ENCODE assay signal across 8 mouse cellular contexts in the genomic region with DNA sequence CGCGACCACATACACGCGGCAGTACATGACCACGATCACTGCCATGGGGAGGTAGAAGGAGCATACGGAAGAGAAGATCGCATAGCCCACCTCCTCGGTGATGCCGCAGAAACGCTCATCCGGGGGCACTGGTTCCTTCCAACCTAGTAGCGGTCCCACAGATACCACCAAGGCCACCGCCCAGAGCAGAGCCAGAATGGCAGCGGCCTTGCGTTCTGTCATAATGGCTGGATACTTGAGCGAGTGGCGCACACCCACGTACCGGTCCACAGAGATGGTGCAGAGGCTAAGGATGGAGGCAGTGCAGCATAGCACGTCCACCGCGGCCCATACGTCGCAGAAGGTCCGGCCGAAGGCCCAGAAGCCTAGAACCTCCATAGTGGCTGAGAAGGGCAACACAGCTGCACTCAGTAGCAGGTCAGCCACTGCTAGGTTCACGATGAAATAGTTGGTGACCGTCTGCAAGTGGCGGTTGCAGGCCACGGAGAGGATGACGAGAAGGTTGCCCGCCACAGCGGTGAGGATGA. TPM values are rescaled to one million over a fixed set of nuclear protein-coding genes. Genes with fewer than 3 reads are reported as not detected.
DNase-seq lines count a peak whose midpoint lies in the region; ATAC-seq lines count a peak whose summit lies in the region.

No protein-coding gene starts in this region.

- ATAC-seq in kidney, embryonic 15.5 days (replicated peaks; ENCODE audit: low FRiP score) = no peak
- ATAC-seq in hindbrain, embryonic 12.5 days (ENCODE audit: low FRiP score) = 0 out of 2 replicates have a peak, but pooled peaks have one; percentile 32
- no peak; the same call in 1 of the 2 replicates for ATAC-seq in midbrain, embryonic 15.5 days (replicated peaks)

- peaks cover 25% of the 10 kb centered on the region for H3K4me1 ChIP-seq in kidney, embryonic 15.5 days
- H3K4me1 ChIP-seq in embryonic facial prominence, embryonic 10.5 days = peaks cover 21% of the 10 kb centered on the region
- peaks cover 19% of the 10 kb centered on the region for H3K4me1 ChIP-seq in hindbrain, embryonic 12.5 days
- H3K4me1 ChIP-seq in midbrain, embryonic 15.5 days = peaks cover 16% of the 10 kb centered on the region; the same call in 1 of the 2 replicates

- peak overlapping the region; percentile 27; the same call in 1 of the 2 replicates for H3K9ac ChIP-seq in kidney, embryonic 15.5 days
- peak overlapping the region; percentile 55; the same call in 1 of the 2 replicates for H3K9ac ChIP-seq in hindbrain, embryonic 12.5 days
- H3K9ac ChIP-seq in midbrain, embryonic 15.5 days = no peak overlapping the region

- H3K36me3 ChIP-seq in kidney, embryonic 15.5 days = no peaks in the 10 kb centered on the region
- H3K36me3 ChIP-seq in embryonic facial prominence, embryonic 10.5 days (replicated peaks) = no peaks in the 10 kb centered on the region
- no peaks in the 10 kb centered on the region for H3K36me3 ChIP-seq in hindbrain, embryonic 12.5 days
- no peaks in the 10 kb centered on the region for H3K36me3 ChIP-seq in midbrain, embryonic 15.5 days (replicated peaks)

- WGBS in kidney, embryonic 15.5 days = 5% methylated on average over 33 of the region's 33 CpGs
- WGBS in embryonic facial prominence, embryonic 10.5 days = 5% methylated on average over 33 of the region's 33 CpGs
- WGBS in hindbrain, embryonic 12.5 days = 6% methylated on average over 33 of the region's 33 CpGs
- 4% methylated on average over 33 of the region's 33 CpGs for WGBS in midbrain, embryonic 15.5 days

- peak overlapping the region; percentile 51 for H3K4me3 ChIP-seq in kidney, embryonic 15.5 days (replicated peaks)
- H3K4me3 ChIP-seq in embryonic facial prominence, embryonic 10.5 days = peak overlapping the region; percentile 65
- peak overlapping the region; percentile 51 for H3K4me3 ChIP-seq in hindbrain, embryonic 12.5 days
- H3K4me3 ChIP-seq in midbrain, embryonic 15.5 days = peak overlapping the region; percentile 42

- no peak for DNase-seq in kidney, adult 9 months
- no peak for DNase-seq in embryonic facial prominence, embryonic 10.5 days (ENCODE audit: low spot score)
- DNase-seq in layer of hippocampus, adult 9-11 months = no peak
- no peak for DNase-seq in ovary, postnatal 14 days (ENCODE audit: low spot score)
- no peak for DNase-seq in kidney, postnatal 10 days

- no peak overlapping the region for H3K27ac ChIP-seq in kidney, embryonic 15.5 days
- no peak overlapping the region for H3K27ac ChIP-seq in embryonic facial prominence, embryonic 10.5 days (replicated peaks)
- H3K27ac ChIP-seq in hindbrain, embryonic 12.5 days = no peak overlapping the region
- no peak overlapping the region for H3K27ac ChIP-seq in midbrain, embryonic 15.5 days

- peaks cover 87% of the 10 kb centered on the region for H3K27me3 ChIP-seq in kidney, embryonic 15.5 days
- H3K27me3 ChIP-seq in embryonic facial prominence, embryonic 10.5 days (replicated peaks; ENCODE audit: low read depth, poor library complexity, severe bottlenecking) = peaks cover 100% of the 10 kb centered on the region
- H3K27me3 ChIP-seq in hindbrain, embryonic 12.5 days = peaks cover 91% of the 10 kb centered on the region
- peaks cover 63% of the 10 kb centered on the region for H3K27me3 ChIP-seq in midbrain, embryonic 15.5 days (replicated peaks)

- H3K4me2 ChIP-seq in kidney, embryonic 15.5 days = peak overlapping the region; percentile 84
- peak overlapping the region; percentile 89 for H3K4me2 ChIP-seq in hindbrain, embryonic 12.5 days (replicated peaks)
- H3K4me2 ChIP-seq in midbrain, embryonic 15.5 days = peak overlapping the region; percentile 77

- no peaks in the 10 kb centered on the region for H3K9me3 ChIP-seq in kidney, embryonic 15.5 days (replicated peaks)
- no peaks in the 10 kb centered on the region for H3K9me3 ChIP-seq in embryonic facial prominence, embryonic 10.5 days
- no peaks in the 10 kb centered on the region for H3K9me3 ChIP-seq in hindbrain, embryonic 12.5 days (replicated peaks)
- no peaks in the 10 kb centered on the region for H3K9me3 ChIP-seq in midbrain, embryonic 15.5 days

RNA-seq across cellular contexts. Expression of gene Adra1d, which starts 0.7 kb away (rescaled TPM):
- polyA plus RNA-seq in kidney, embryonic 15.5 days (2015; fragmentation: Nextera tagmentation; extraction: Ambion mirVana) = 2.0 and 2.2 TPM in 2 replicates
- 0.08 TPM in 1 of 2 replicates, not detected in the other for polyA plus RNA-seq in embryonic facial prominence, embryonic 10.5 days (2016; fragmentation: Nextera tagmentation; extraction: Ambion mirVana)
- 0.50 and 0.74 TPM in 2 replicates for polyA plus RNA-seq in hindbrain, embryonic 12.5 days (2016; fragmentation: Nextera tagmentation; extraction: Ambion mirVana)
- 0.19 TPM in 1 of 2 replicates, not detected in the other for polyA plus RNA-seq in midbrain, embryonic 15.5 days (2015; fragmentation: Nextera tagmentation; extraction: Ambion mirVana)
